In genomic region chr2:148902286-148902685, GRCm38 (mm10) we compare ENCODE assay signal across 7 mouse cellular contexts. TPM values are rescaled to one million over a fixed set of nuclear protein-coding genes. Genes with fewer than 3 reads are reported as not detected.
DNase-seq lines count a peak whose midpoint lies in the region; ATAC-seq lines count a peak whose summit lies in the region.

No protein-coding gene starts in this region.

- no peaks in the 10 kb centered on the region for H3K4me1 ChIP-seq in intestine, embryonic 16.5 days (ENCODE audit: control insufficient read depth, insufficient read depth, low read length)
- H3K4me1 ChIP-seq in midbrain, embryonic 11.5 days (ENCODE audit: control insufficient read depth, insufficient read depth, low read length): no peaks in the 10 kb centered on the region

- intact Hi-C loops in left cerebral cortex, postnatal 36 days (cut with DNase I): loop anchor here (1.0 to 5.0 kb wide), 2 partner anchors 51 to 150 kb away; partner anchors contain the start of gene Cstl1

- 9% methylated on average over 5 of the region's 5 CpGs for WGBS in intestine, embryonic 16.5 days
- 7% methylated on average over 5 of the region's 5 CpGs for WGBS in midbrain, embryonic 11.5 days

- H3K27ac ChIP-seq in intestine, embryonic 16.5 days (ENCODE audit: low read length): no peak overlapping the region
- no peak overlapping the region for H3K27ac ChIP-seq in midbrain, embryonic 11.5 days (ENCODE audit: low read depth, low read length)

- no peak overlapping the region for H3K9ac ChIP-seq in intestine, embryonic 16.5 days (ENCODE audit: low read depth, low read length)
- H3K9ac ChIP-seq in midbrain, embryonic 11.5 days (ENCODE audit: low read length): no peak overlapping the region

- H3K9me3 ChIP-seq in intestine, embryonic 16.5 days (ENCODE audit: control insufficient read depth, low read length): no peaks in the 10 kb centered on the region
- H3K9me3 ChIP-seq in midbrain, embryonic 11.5 days (ENCODE audit: control insufficient read depth, low read length): no peaks in the 10 kb centered on the region

- H3K4me2 ChIP-seq in intestine, embryonic 16.5 days (ENCODE audit: low read depth, low read length): no peak overlapping the region
- H3K4me2 ChIP-seq in midbrain, embryonic 11.5 days: no peak overlapping the region; the same call in 1 of the 2 replicates

- no peaks in the 10 kb centered on the region for H3K27me3 ChIP-seq in intestine, embryonic 16.5 days (replicated peaks; ENCODE audit: control insufficient read depth, insufficient read depth, low read length)
- H3K27me3 ChIP-seq in midbrain, embryonic 11.5 days (ENCODE audit: control insufficient read depth, insufficient read depth, low read length): no peaks in the 10 kb centered on the region

- peak; percentile 68 for DNase-seq in adrenal gland, adult 2 months
- DNase-seq in embryo, embryonic 10.5 days (ENCODE audit: low spot score): peak; percentile 73
- peak; percentile 44 to 66 for DNase-seq in left cerebral cortex, postnatal 36 days (ENCODE audit: low spot score in 2 of 2)
- peak; percentile 91 for DNase-seq in midbrain, embryonic 11.5 days (ENCODE audit: low spot score, missing footprints)
- peak; percentile 23 to 35 for DNase-seq in right cerebral cortex, postnatal 36 days (ENCODE audit: low spot score in 2 of 2)

- peak; percentile 99 for ATAC-seq in granulocyte monocyte progenitor cell, adult 5-6 weeks (replicated peaks; ENCODE audit: poor library complexity, severe bottlenecking)
- ATAC-seq in intestine, embryonic 16.5 days: peak; percentile 87
- peak; percentile 90 for ATAC-seq in midbrain, embryonic 11.5 days (ENCODE audit: low FRiP score)

- no peak overlapping the region for H3K4me3 ChIP-seq in intestine, embryonic 16.5 days (ENCODE audit: low read length)
- no peak overlapping the region for H3K4me3 ChIP-seq in midbrain, embryonic 11.5 days (ENCODE audit: low read depth, low read length)

- no peaks in the 10 kb centered on the region for H3K36me3 ChIP-seq in intestine, embryonic 16.5 days (ENCODE audit: control insufficient read depth, insufficient read depth, low read length)
- H3K36me3 ChIP-seq in midbrain, embryonic 11.5 days (ENCODE audit: control insufficient read depth, insufficient read depth, low read length): no peaks in the 10 kb centered on the region

RNA-seq across cellular contexts. Expression of gene Cst3, which starts 26.8 kb away (rescaled TPM):
- total RNA-seq in adrenal gland, adult 2 months (2021): 1,000 to 10,000 TPM in 1 of 2 experiments, 100 to 1,000 TPM in 1; 994 to 1,003 TPM
- polyA plus RNA-seq in adrenal gland, adult 2 months (2012; rRNA removed): 1,344 and 1,354 TPM in 2 replicates
- total RNA-seq in granulocyte monocyte progenitor cell, adult 5-6 weeks (2014; fragmentation: Nextera tagmentation): 362 and 448 TPM in 2 replicates
- total RNA-seq in granulocyte monocyte progenitor cell, adult 5-6 weeks (2017): 432 and 469 TPM in 2 replicates
- polyA plus RNA-seq in intestine, embryonic 16.5 days (2015; fragmentation: Nextera tagmentation; extraction: Ambion mirVana): 337 and 360 TPM in 2 replicates
- total RNA-seq in left cerebral cortex, postnatal 36 days (2021): 1,000 to 10,000 TPM; 1,774 to 2,100 TPM
- polyA plus RNA-seq in midbrain, embryonic 11.5 days (2014; fragmentation: Nextera tagmentation; extraction: Ambion mirVana): 341 and 346 TPM in 2 replicates

RNA-seq across cellular contexts. Expression of gene 9230104L09Rik, which starts 37.4 kb away (rescaled TPM):
- 1 to 10 TPM in 1 of 2 experiments, not detected in 1; 1.7 TPM for total RNA-seq in adrenal gland, adult 2 months (2021)
- 0.19 TPM in 1 of 2 replicates, not detected in the other for polyA plus RNA-seq in adrenal gland, adult 2 months (2012; rRNA removed)
- not detected in 2 replicates for total RNA-seq in granulocyte monocyte progenitor cell, adult 5-6 weeks (2014; fragmentation: Nextera tagmentation)
- total RNA-seq in granulocyte monocyte progenitor cell, adult 5-6 weeks (2017): not detected in 2 replicates
- polyA plus RNA-seq in intestine, embryonic 16.5 days (2015; fragmentation: Nextera tagmentation; extraction: Ambion mirVana): not detected in 2 replicates
- not detected for total RNA-seq in left cerebral cortex, postnatal 36 days (2021)
- polyA plus RNA-seq in midbrain, embryonic 11.5 days (2014; fragmentation: Nextera tagmentation; extraction: Ambion mirVana): not detected in 2 replicates

Comparison
In these comparisons a context has a peak if more than half of its experiments do, and no peak if none do; other contexts are left out.
1. DNase-seq: peak in every context shown above with its lines; median percentile 91 in midbrain, embryonic 11.5 days; 73 in embryo, embryonic 10.5 days; 68 in adrenal gland, adult 2 months; 55 in left cerebral cortex, postnatal 36 days; 29 in right cerebral cortex, postnatal 36 days.